Mouse (Mus musculus): ENCODE results near the gene Tuba1a. TPM values are rescaled to one million over a fixed set of nuclear protein-coding genes. Genes with fewer than 3 reads are reported as not detected.

Gene Tuba1a
- 100 to 1,000 TPM; 157 to 180 TPM for polyA plus RNA-seq (2017; shearing (Covaris generic))

DNA sequence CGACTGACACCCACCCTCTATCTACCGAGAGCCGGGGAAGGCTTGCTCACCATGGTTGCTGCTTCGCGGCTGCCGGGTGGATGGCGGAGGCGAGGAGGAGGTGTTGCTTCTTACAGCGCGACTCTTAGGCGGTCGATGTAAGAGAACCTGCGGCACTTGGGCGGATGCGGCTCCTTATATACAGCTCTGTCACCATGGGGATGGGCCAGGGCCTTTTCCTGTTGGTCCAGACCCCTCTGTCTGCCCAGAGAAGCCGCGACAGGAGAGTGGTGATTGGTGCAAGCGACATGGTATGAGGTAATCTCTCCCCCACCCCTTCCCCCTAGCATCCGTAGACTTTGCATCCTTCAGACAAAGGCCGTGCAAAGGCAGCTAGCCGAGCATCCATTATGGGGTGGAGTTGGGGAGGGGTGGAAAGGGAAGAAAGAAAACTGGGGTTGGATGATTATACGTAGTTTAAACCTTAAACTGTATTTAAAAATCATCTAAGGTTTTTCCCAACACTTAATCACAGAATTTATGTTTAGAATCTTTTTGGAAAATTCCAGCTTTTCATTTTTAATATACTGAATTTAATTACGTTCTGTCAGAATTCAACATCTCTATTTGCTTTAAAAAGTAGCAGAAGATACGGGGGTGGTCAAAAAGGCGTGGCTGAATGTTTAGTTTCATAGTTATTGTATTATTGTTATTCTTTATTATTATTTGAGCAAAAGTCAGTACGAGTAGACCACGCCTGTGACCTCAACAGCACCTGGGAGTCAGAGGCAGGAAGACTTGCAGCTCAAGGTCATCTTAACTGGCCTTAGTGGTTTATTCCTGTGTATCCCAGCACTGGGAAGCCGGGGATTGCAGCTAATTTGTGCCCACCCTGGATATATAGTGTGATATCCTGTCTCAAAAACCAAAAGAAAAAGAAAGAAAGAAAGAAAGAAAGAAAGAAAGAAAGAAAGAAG lies at the start of gene Tuba1a, which contains the start of gene Gm49450:
Gene Tuba1a, minus strand, starts transcription at position 303 of the 956 bp plus-strand sequence.
Gene Gm49450, minus strand, starts transcription at position 151 of the 956 bp plus-strand sequence.

DNA sequence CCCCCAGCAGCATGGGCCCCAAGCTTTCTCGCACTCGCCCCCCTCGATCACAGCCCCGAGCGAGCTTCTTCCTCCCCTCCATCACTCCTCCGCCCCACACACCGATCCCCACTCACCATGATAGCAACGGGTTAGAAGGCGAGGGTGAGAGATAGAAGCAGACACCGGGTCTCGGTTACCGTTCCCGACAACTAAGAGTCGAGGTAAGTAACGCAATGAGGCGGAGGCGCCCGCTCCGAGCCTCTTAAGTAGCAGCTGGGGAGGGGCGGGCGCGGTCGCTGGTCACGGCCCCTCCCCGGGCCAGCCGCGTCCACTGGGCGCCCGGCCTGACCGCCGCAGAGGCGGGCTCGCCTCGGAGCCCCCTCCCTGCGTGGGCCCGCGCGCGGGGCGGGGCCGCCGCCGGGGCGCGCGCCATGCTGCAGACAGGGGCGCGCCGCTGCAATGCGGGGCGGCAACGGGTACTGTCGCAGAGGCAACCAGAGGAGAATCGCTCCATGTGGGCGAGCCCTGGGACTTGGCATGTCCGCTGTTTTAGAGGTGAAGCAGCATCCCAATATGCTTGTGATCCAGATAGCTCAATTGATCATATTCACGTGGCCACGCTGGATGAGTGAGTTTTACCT lies 19.2 kb downstream of the Tuba1a start, which contains the start of gene Tuba1b:
Gene Tuba1b, minus strand, starts transcription at position 349 of the 623 bp plus-strand sequence.

GRCm38 (mm10) chr15:98917538-98918498 lies 35.7 kb downstream of the Tuba1a start, which contains the start of gene Lmbr1l:
TSS of gene Lmbr1l (minus strand) at chr15:98918231.

Other genes with a start within 250 kb of the Tuba1a start
- 1 to 10 TPM in 1 of 2 experiments, under 1 TPM in 1; 0.28 to 2.4 TPM for gene Ccdc65, start 245.5 kb downstream of the Tuba1a start, polyA plus RNA-seq (2017; shearing (Covaris generic))
- 1 to 10 TPM; 1.1 to 4.0 TPM for gene Fkbp11, start 225.5 kb downstream of the Tuba1a start, polyA plus RNA-seq (2017; shearing (Covaris generic))
- 100 to 1,000 TPM; 138 to 147 TPM for gene Arf3, start 190.5 kb downstream of the Tuba1a start, polyA plus RNA-seq (2017; shearing (Covaris generic))
- gene Wnt10b, start 175.6 kb downstream of the Tuba1a start, polyA plus RNA-seq (2017; shearing (Covaris generic)): under 1 TPM; 0.52 to 0.61 TPM
- gene Wnt1, start 163.8 kb downstream of the Tuba1a start, polyA plus RNA-seq (2017; shearing (Covaris generic)): under 1 TPM in 1 of 2 experiments, not detected in 1; 0.89 TPM
- 1 to 10 TPM in 1 of 2 experiments, not detected in 1; 1.8 TPM for gene Ddn, start 144.2 kb downstream of the Tuba1a start, polyA plus RNA-seq (2017; shearing (Covaris generic))
- 100 to 1,000 TPM in 1 of 2 experiments, 10 to 100 TPM in 1; 97.2 to 156 TPM for gene Prkag1, start 122.2 kb downstream of the Tuba1a start, polyA plus RNA-seq (2017; shearing (Covaris generic))
- 10 to 100 TPM; 24.2 to 25.6 TPM for gene Kmt2d, start 82.5 kb downstream of the Tuba1a start, polyA plus RNA-seq (2017; shearing (Covaris generic))
- gene Rhebl1, start 59.2 kb downstream of the Tuba1a start, polyA plus RNA-seq (2017; shearing (Covaris generic)): 10 to 100 TPM in 1 of 2 experiments, 1 to 10 TPM in 1; 9.6 to 12.5 TPM
- under 1 TPM; 0.37 to 0.56 TPM for gene Dhh, start 55.2 kb downstream of the Tuba1a start, polyA plus RNA-seq (2017; shearing (Covaris generic))
- gene Lmbr1l, start 35.5 kb downstream of the Tuba1a start, polyA plus RNA-seq (2017; shearing (Covaris generic)): 10 to 100 TPM; 53.9 to 64.4 TPM
- 100 to 1,000 TPM; 386 to 432 TPM for gene Tuba1b, start 19.1 kb downstream of the Tuba1a start, polyA plus RNA-seq (2017; shearing (Covaris generic))
- gene Gm49450, start 152 bp downstream of the Tuba1a start, polyA plus RNA-seq (2017; shearing (Covaris generic)): not detected
- 10 to 100 TPM; 50.0 to 53.5 TPM for gene Tuba1c, start 76.2 kb upstream of the Tuba1a start, polyA plus RNA-seq (2017; shearing (Covaris generic))
- not detected for gene Prph, start 101.5 kb upstream of the Tuba1a start, polyA plus RNA-seq (2017; shearing (Covaris generic))
- gene Troap, start 120.9 kb upstream of the Tuba1a start, polyA plus RNA-seq (2017; shearing (Covaris generic)): under 1 TPM; 0.17 to 0.36 TPM
- gene C1ql4, start 134.1 kb upstream of the Tuba1a start, polyA plus RNA-seq (2017; shearing (Covaris generic)): under 1 TPM; 0.11 to 0.95 TPM
- gene Dnajc22, start 139.5 kb upstream of the Tuba1a start, polyA plus RNA-seq (2017; shearing (Covaris generic)): 1 to 10 TPM in 1 of 2 experiments, under 1 TPM in 1; 0.10 to 1.2 TPM
- 1 to 10 TPM in 1 of 2 experiments, under 1 TPM in 1; 0.36 to 1.7 TPM for gene Spats2, start 172.2 kb upstream of the Tuba1a start, polyA plus RNA-seq (2017; shearing (Covaris generic))

All from inflammation-experienced regulatory T-cells (primary cell).